Mouse (Mus musculus) gastrocnemius, postnatal 25 days (tissue): Measurements from ENCODE around the gene Hebp2. TPM values are rescaled to one million over a fixed set of nuclear protein-coding genes. Genes with fewer than 3 reads are reported as not detected.
A peak's percentile ranks its signal among the peaks of the same experiment; 100 is the strongest.

Source experiments
- DNase-seq: peaks from one replicate; pipeline ENCODE4 v3.0.0; 2022
- total RNA-seq, 2 experiments: library from RNA; stranded (reverse); gene quantifications; 1 replicate in 1 of 2; 2 replicates in 1 of 2; pipeline ENCODE4 v1.2.3; 2021

The Hebp2 gene
- total RNA-seq, 2 experiments from 2014 or later, result 0.59 to 0.91 TPM

GRCm38 (mm10) chr10:18510663-18511062 is 35.2 kb downstream of the Hebp2 start:
- no peak for DNase-seq

- peak; percentile 33 for DNase-seq
Measured at GRCm38 (mm10) chr10:18508586-18508985, 37.3 kb downstream of the Hebp2 start.

- DNase-seq, result no peak
Measured at GRCm38 (mm10) chr10:18507869-18508473, 37.9 kb downstream of the Hebp2 start.

GRCm38 (mm10) chr10:18506501-18506946 is 39.4 kb downstream of the Hebp2 start:
- DNase-seq, result no peak

GRCm38 (mm10) chr10:18505690-18506089 is 40.2 kb downstream of the Hebp2 start:
- no peak for DNase-seq

- no peak for DNase-seq
Measured at GRCm38 (mm10) chr10:18501997-18502396, 43.9 kb downstream of the Hebp2 start.

- no peak for DNase-seq
Measured at GRCm38 (mm10) chr10:18497066-18497465, 48.8 kb downstream of the Hebp2 start.

- DNase-seq, result no peak
Measured at GRCm38 (mm10) chr10:18494249-18494648, 51.6 kb downstream of the Hebp2 start.

- DNase-seq, result no peak
Measured at GRCm38 (mm10) chr10:18493010-18493894, 52.6 kb downstream of the Hebp2 start.

GRCm38 (mm10) chr10:18491952-18492351 is 53.9 kb downstream of the Hebp2 start:
- no peak for DNase-seq

- no peak for DNase-seq
Measured at GRCm38 (mm10) chr10:18489936-18490335, 55.9 kb downstream of the Hebp2 start.

Other genes with a start within 250 kb of the Hebp2 start
- gene Nhsl1, start 227.1 kb downstream of the Hebp2 start, total RNA-seq, result 1 to 10 TPM; 5.7 to 6.0 TPM
- under 1 TPM; 0.32 to 0.49 TPM for gene Arfgef3, start 197.9 kb upstream of the Hebp2 start, total RNA-seq
- not detected for gene Gm4922, start 240.7 kb upstream of the Hebp2 start, total RNA-seq